Mouse (Mus musculus): Measurements from ENCODE around the gene Gm128.

Gene Gm128

DNA sequence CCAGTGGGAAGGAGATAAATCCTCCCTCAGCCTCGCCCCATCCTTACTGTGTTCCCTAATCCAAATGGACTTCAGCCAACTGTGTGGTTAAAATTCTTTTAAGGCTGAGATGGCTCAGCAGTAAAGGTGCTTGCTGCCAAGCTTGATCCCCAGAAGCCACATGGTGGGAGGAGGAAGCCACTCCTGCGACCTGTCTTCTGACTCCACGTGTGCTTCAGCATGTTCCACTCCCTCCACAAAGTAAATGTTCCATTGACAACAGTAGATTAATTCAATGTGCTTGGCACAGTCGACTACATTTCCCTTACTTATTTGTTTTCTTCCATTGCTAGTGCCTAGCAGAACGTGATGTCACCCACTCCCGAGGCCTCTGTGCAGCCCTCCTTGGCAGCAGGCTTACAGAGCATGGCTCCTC lies 46.7 kb downstream of the Gm128 start:
- DNase-seq = peak; percentile 68

Measured in cerebellum, adult 9-10 months (tissue).